ENCODE assay signal across 8 mouse cellular contexts in genomic region chr12:117853316-117853715, GRCm38 (mm10). TPM values are rescaled to one million over a fixed set of nuclear protein-coding genes. Genes with fewer than 3 reads are reported as not detected.
DNase-seq lines count a peak whose midpoint lies in the region; ATAC-seq lines count a peak whose summit lies in the region.

No protein-coding gene starts in this region.

- WGBS in hindbrain, embryonic 10.5 days = 33% methylated on average over 6 of the region's 6 CpGs
- WGBS in hindbrain, embryonic 13.5 days = 32% methylated on average over 6 of the region's 6 CpGs
- 22% methylated on average over 6 of the region's 6 CpGs for WGBS in neural tube, embryonic 15.5 days

- H3K4me2 ChIP-seq in hindbrain, embryonic 13.5 days = no peak overlapping the region
- H3K4me2 ChIP-seq in neural tube, embryonic 15.5 days = no peak overlapping the region

- no peaks in the 10 kb centered on the region for H3K27me3 ChIP-seq in hindbrain, embryonic 10.5 days (ENCODE audit: insufficient read depth, poor library complexity, severe bottlenecking)
- H3K27me3 ChIP-seq in hindbrain, embryonic 13.5 days = no peaks in the 10 kb centered on the region
- H3K27me3 ChIP-seq in neural tube, embryonic 15.5 days (replicated peaks) = no peaks in the 10 kb centered on the region

- H3K27ac ChIP-seq in hindbrain, embryonic 10.5 days = no peak overlapping the region
- H3K27ac ChIP-seq in hindbrain, embryonic 13.5 days = no peak overlapping the region
- H3K27ac ChIP-seq in neural tube, embryonic 15.5 days (replicated peaks) = no peak overlapping the region

- no peaks in the 10 kb centered on the region for H3K9me3 ChIP-seq in hindbrain, embryonic 10.5 days
- no peaks in the 10 kb centered on the region for H3K9me3 ChIP-seq in hindbrain, embryonic 13.5 days
- H3K9me3 ChIP-seq in neural tube, embryonic 15.5 days (replicated peaks) = no peaks in the 10 kb centered on the region

- no peak overlapping the region for H3K4me3 ChIP-seq in hindbrain, embryonic 10.5 days
- no peak overlapping the region for H3K4me3 ChIP-seq in hindbrain, embryonic 13.5 days
- H3K4me3 ChIP-seq in neural tube, embryonic 15.5 days (replicated peaks) = no peak overlapping the region

- ATAC-seq in hindbrain, embryonic 13.5 days (ENCODE audit: low FRiP score) = no peak
- peak; percentile 59; the same call in 1 of the 2 replicates for ATAC-seq in neural tube, embryonic 15.5 days (ENCODE audit: low FRiP score)

- H3K4me1 ChIP-seq in hindbrain, embryonic 10.5 days (replicated peaks) = peaks cover 10% of the 10 kb centered on the region
- no peaks in the 10 kb centered on the region for H3K4me1 ChIP-seq in hindbrain, embryonic 13.5 days (replicated peaks)
- no peaks in the 10 kb centered on the region for H3K4me1 ChIP-seq in neural tube, embryonic 15.5 days

- DNase-seq in hindbrain, embryonic 10.5 days (ENCODE audit: low spot score) = peak; percentile 58
- peak; percentile 31 for DNase-seq in cerebellum, adult 9-10 months
- peak; percentile 9 to 76 for DNase-seq in frontal cortex, adult 2 months (ENCODE audit: extremely low spot score in 1 of 2, low spot score in 1 of 2)
- DNase-seq in kidney, postnatal 14 days = peak; percentile 45
- DNase-seq in lung, adult 18-20 months = peak; percentile 38 to 52
- peak; percentile 12 to 23 for DNase-seq in thymus, adult 18-20 months

- no peak overlapping the region for H3K9ac ChIP-seq in hindbrain, embryonic 13.5 days
- H3K9ac ChIP-seq in neural tube, embryonic 15.5 days (replicated peaks) = no peak overlapping the region

- no peaks in the 10 kb centered on the region for H3K36me3 ChIP-seq in hindbrain, embryonic 10.5 days
- no peaks in the 10 kb centered on the region for H3K36me3 ChIP-seq in hindbrain, embryonic 13.5 days
- H3K36me3 ChIP-seq in neural tube, embryonic 15.5 days = no peaks in the 10 kb centered on the region

RNA-seq across cellular contexts. Expression of gene Cdca7l, which starts 49.2 kb away (rescaled TPM):
- polyA plus RNA-seq in hindbrain, embryonic 10.5 days (2016; fragmentation: Nextera tagmentation; extraction: Ambion mirVana) = 32.3 and 48.3 TPM in 2 replicates
- polyA plus RNA-seq in hindbrain, embryonic 13.5 days (2015; fragmentation: Nextera tagmentation; extraction: Ambion mirVana) = 4.6 and 5.8 TPM in 2 replicates
- polyA plus RNA-seq in frontal cortex, adult 2 months (2012; rRNA removed) = 7.1 and 7.2 TPM in 2 replicates
- 4.3 and 12.7 TPM in 2 replicates for polyA plus RNA-seq in neural tube, embryonic 15.5 days (2015; fragmentation: Nextera tagmentation; extraction: Ambion mirVana)
